Mouse (Mus musculus): ENCODE measurements around the gene Siah2.

Siah2 gene

GRCm38 (mm10) chr3:58655362-58656130 lies 36.7 kb downstream of the Siah2 start:
- peak; percentile 78 for DNase-seq

GRCm38 (mm10) chr3:58653907-58654306 lies 38.3 kb downstream of the Siah2 start:
- peak; percentile 63 for DNase-seq

- DNase-seq = no peak
These were observed 41.9 kb downstream of the Siah2 start for GRCm38 (mm10) chr3:58650328-58650727.

- DNase-seq = peak; percentile 50
These were observed 45.0 kb downstream of the Siah2 start for GRCm38 (mm10) chr3:58647179-58647578.

GRCm38 (mm10) chr3:58646180-58646579 lies 46.0 kb downstream of the Siah2 start:
- no peak for DNase-seq

GRCm38 (mm10) chr3:58636406-58637295 lies 55.5 kb downstream of the Siah2 start, which contains the start of gene Erich6:
Gene Erich6 (minus strand): TSS chr3:58637207.
- peak; percentile 34 for DNase-seq

- DNase-seq = no peak
These were observed 60.5 kb downstream of the Siah2 start for GRCm38 (mm10) chr3:58631693-58632092.

GRCm38 (mm10) chr3:58624981-58625380 lies 67.2 kb downstream of the Siah2 start:
- DNase-seq = no peak
